Mouse (Mus musculus): Measurements from ENCODE around the gene Ptpa. TPM values are rescaled to one million over a fixed set of nuclear protein-coding genes. Genes with fewer than 3 reads are reported as not detected.

Gene Ptpa
- polyA plus RNA-seq, 2 experiments: 74.5 to 142 TPM

GRCm38 (mm10) chr2:30445312-30445711 is 29.5 kb downstream of the Ptpa start:
- Histone ChIP-seq H3K27me3 (ENCODE audit: control insufficient read depth, insufficient read depth, low read length) (no peaks in the 10 kb centered on the region), H3K9ac (ENCODE audit: low read depth, low read length, severe bottlenecking) (peak overlapping the region; percentile 45), H3K9me3 (ENCODE audit: control insufficient read depth, low read length) (peaks cover 6% of the 10 kb centered on the region; the same call in 1 of the 2 replicates), H3K4me3 (replicated peaks; ENCODE audit: low read length) (no peak overlapping the region), H3K4me2 (replicated peaks; ENCODE audit: low read depth, low read length, severe bottlenecking) (no peak overlapping the region), H3K27ac (replicated peaks; ENCODE audit: low read depth, low read length) (peak overlapping the region; percentile 58), H3K4me1 (ENCODE audit: control insufficient read depth, insufficient read depth, low read length) (peaks cover 45% of the 10 kb centered on the region), H3K36me3 (ENCODE audit: control insufficient read depth, insufficient read depth, low read length) (peaks cover 70% of the 10 kb centered on the region)
- 43% methylated on average over 2 of the region's 2 CpGs for WGBS
- ATAC-seq (ENCODE audit: low FRiP score, low read depth): no peak
- TF ChIP-seq POLR2A (IDR thresholded peaks at IDR 0.05; ENCODE audit: borderline replicate concordance, extremely low read depth, insufficient read depth, insufficient read length): no peak
- DNase-seq (ENCODE audit: low spot score): peak; percentile 52

DNA sequence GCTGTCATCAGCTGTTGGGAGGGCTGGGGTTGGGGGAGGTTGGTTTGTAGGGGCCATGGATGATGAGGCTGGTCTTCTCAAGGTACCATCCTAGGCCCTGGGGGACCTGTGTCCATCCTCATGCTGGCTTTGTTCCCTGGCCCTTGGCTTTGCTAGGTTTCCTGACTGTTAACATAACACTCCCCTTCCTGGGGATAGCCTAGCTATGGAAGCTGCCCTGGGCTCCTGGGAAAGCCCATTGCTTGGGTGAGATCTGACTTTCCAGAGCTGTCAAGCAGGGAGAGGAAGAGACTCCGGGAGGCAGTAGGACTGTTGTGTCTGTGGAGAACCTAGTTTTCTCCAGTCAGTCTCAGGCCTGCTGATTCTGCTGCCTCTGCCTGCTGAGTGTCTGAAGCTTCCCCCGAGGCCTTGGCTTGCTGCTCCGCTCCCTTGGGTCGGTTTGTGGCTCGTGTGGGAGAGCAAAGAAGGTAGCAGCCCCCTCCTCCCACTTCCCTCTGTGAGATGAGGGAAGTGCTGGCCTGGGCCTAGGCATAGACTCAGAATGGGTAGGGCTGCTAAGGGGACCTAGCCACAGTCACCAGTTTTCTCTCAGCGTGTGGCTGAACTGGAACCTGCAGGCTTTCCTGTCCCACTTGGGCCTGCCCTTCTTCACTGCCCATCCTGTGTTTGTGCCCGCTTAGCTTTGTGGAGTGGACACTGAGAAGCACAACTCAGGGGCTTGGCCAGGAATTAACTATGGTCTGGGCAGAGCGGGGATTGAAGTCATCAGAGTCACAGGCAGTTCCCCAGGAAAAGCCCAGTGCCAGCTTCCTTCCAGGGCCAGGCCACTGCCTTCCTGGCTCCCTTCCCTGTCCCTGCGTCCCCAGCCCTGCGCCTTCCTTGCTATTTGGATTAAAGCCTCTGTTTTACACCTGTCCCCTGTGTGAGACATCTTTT is 31.3 kb downstream of the Ptpa start:
- no peak for ATAC-seq (ENCODE audit: low FRiP score, low read depth)
- TF ChIP-seq POLR2A (IDR thresholded peaks at IDR 0.05; ENCODE audit: borderline replicate concordance, extremely low read depth, insufficient read depth, insufficient read length): no peak

GRCm38 (mm10) chr2:30448371-30448770 is 32.5 kb downstream of the Ptpa start:
- WGBS: 84% methylated on average over 7 of the region's 7 CpGs
- H3K27me3 ChIP-seq (ENCODE audit: control insufficient read depth, insufficient read depth, low read length): no peaks in the 10 kb centered on the region
- H3K9ac ChIP-seq (ENCODE audit: low read depth, low read length, severe bottlenecking): no peak overlapping the region
- H3K36me3 ChIP-seq (ENCODE audit: control insufficient read depth, insufficient read depth, low read length): peaks cover 66% of the 10 kb centered on the region
- no peak for TF ChIP-seq POLR2A (IDR thresholded peaks at IDR 0.05; ENCODE audit: borderline replicate concordance, extremely low read depth, insufficient read depth, insufficient read length)
- ATAC-seq (ENCODE audit: low FRiP score, low read depth) (no peak), DNase-seq (ENCODE audit: low spot score) (no peak)
- H3K9me3 ChIP-seq (ENCODE audit: control insufficient read depth, low read length): peaks cover 9% of the 10 kb centered on the region; the same call in 1 of the 2 replicates
- no peak overlapping the region for H3K27ac ChIP-seq (replicated peaks; ENCODE audit: low read depth, low read length)
- peaks cover 18% of the 10 kb centered on the region for H3K4me1 ChIP-seq (ENCODE audit: control insufficient read depth, insufficient read depth, low read length)
- no peak overlapping the region for H3K4me2 ChIP-seq (replicated peaks; ENCODE audit: low read depth, low read length, severe bottlenecking)
- no peak overlapping the region for H3K4me3 ChIP-seq (replicated peaks; ENCODE audit: low read length)

More for the DNA sequence above, 31.3 kb downstream of the Ptpa start:
- DNase-seq (ENCODE audit: low spot score): no peak
- 0 out of 2 replicates have a peak overlapping the region, but pooled peaks have one; percentile 28 for H3K9ac ChIP-seq (ENCODE audit: low read depth, low read length, severe bottlenecking)
- no peak overlapping the region for H3K4me3 ChIP-seq (replicated peaks; ENCODE audit: low read length)
- no peak overlapping the region for H3K4me2 ChIP-seq (replicated peaks; ENCODE audit: low read depth, low read length, severe bottlenecking)
- peaks cover 30% of the 10 kb centered on the region for H3K4me1 ChIP-seq (ENCODE audit: control insufficient read depth, insufficient read depth, low read length)
- WGBS: 85% methylated on average over 10 of the region's 10 CpGs
- H3K36me3 ChIP-seq (ENCODE audit: control insufficient read depth, insufficient read depth, low read length): peaks cover 73% of the 10 kb centered on the region
- no peaks in the 10 kb centered on the region for H3K27me3 ChIP-seq (ENCODE audit: control insufficient read depth, insufficient read depth, low read length)
- H3K27ac ChIP-seq (replicated peaks; ENCODE audit: low read depth, low read length): no peak overlapping the region
- H3K9me3 ChIP-seq (ENCODE audit: control insufficient read depth, low read length): peaks cover 9% of the 10 kb centered on the region; the same call in 1 of the 2 replicates

GRCm38 (mm10) chr2:30450530-30450929 is 34.7 kb downstream of the Ptpa start:
- no peak for TF ChIP-seq POLR2A (IDR thresholded peaks at IDR 0.05; ENCODE audit: borderline replicate concordance, extremely low read depth, insufficient read depth, insufficient read length)
- Histone ChIP-seq H3K4me3 (replicated peaks; ENCODE audit: low read length) (no peak overlapping the region), H3K4me2 (replicated peaks; ENCODE audit: low read depth, low read length, severe bottlenecking) (no peak overlapping the region), H3K27ac (replicated peaks; ENCODE audit: low read depth, low read length) (no peak overlapping the region), H3K9me3 (ENCODE audit: control insufficient read depth, low read length) (peaks cover 9% of the 10 kb centered on the region; the same call in 1 of the 2 replicates), H3K36me3 (ENCODE audit: control insufficient read depth, insufficient read depth, low read length) (peaks cover 46% of the 10 kb centered on the region), H3K27me3 (ENCODE audit: control insufficient read depth, insufficient read depth, low read length) (no peaks in the 10 kb centered on the region), H3K9ac (ENCODE audit: low read depth, low read length, severe bottlenecking) (no peak overlapping the region), H3K4me1 (ENCODE audit: control insufficient read depth, insufficient read depth, low read length) (peaks cover 4% of the 10 kb centered on the region)
- DNase-seq (ENCODE audit: low spot score) (no peak), ATAC-seq (ENCODE audit: low FRiP score, low read depth) (no peak)
- WGBS: 62% methylated on average over 1 of the region's 1 CpGs

DNA sequence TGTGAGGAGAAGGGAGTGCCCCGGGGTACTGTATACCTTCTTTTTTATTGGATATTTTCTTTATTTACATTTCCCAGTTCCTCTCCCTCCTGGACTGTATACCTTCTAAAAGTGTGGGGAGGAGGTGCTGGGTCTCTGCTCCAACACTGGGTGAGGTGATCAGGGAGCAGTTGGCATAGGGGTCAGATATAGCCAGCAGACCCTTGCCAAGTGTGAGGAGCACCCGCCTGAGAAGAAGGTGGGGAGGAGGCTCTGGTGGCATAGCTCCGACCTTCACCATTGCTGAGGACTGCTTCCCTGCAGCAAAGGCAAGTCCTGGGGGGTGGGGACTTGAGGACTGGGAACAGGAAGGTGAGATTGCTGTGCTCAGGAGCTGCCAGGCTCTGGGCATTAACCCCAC is 35.7 kb downstream of the Ptpa start:
- ATAC-seq (ENCODE audit: low FRiP score, low read depth): no peak

More for the DNA sequence above, 35.7 kb downstream of the Ptpa start:
- H3K4me1 ChIP-seq (ENCODE audit: control insufficient read depth, insufficient read depth, low read length): no peaks in the 10 kb centered on the region
- WGBS: 66% methylated on average over 3 of the region's 3 CpGs
- no peak for DNase-seq (ENCODE audit: low spot score)
- H3K27me3 ChIP-seq (ENCODE audit: control insufficient read depth, insufficient read depth, low read length): no peaks in the 10 kb centered on the region
- no peak overlapping the region for H3K27ac ChIP-seq (replicated peaks; ENCODE audit: low read depth, low read length)
- peaks cover 9% of the 10 kb centered on the region; the same call in 1 of the 2 replicates for H3K9me3 ChIP-seq (ENCODE audit: control insufficient read depth, low read length)
- H3K4me2 ChIP-seq (replicated peaks; ENCODE audit: low read depth, low read length, severe bottlenecking): no peak overlapping the region
- no peak for TF ChIP-seq POLR2A (IDR thresholded peaks at IDR 0.05; ENCODE audit: borderline replicate concordance, extremely low read depth, insufficient read depth, insufficient read length)
- H3K4me3 ChIP-seq (replicated peaks; ENCODE audit: low read length): no peak overlapping the region
- H3K9ac ChIP-seq (ENCODE audit: low read depth, low read length, severe bottlenecking): no peak overlapping the region
- peaks cover 36% of the 10 kb centered on the region for H3K36me3 ChIP-seq (ENCODE audit: control insufficient read depth, insufficient read depth, low read length)

All from limb, embryonic 14.5 days (tissue).